8 mouse cellular contexts compared by ENCODE assay signal in genomic region chr2:21964027-21964605, GRCm38 (mm10).
DNase-seq lines count a peak whose midpoint lies in the region; ATAC-seq and TF ChIP-seq lines count a peak whose summit lies in the region.

No protein-coding gene starts in this region.

- H3K9ac ChIP-seq in forebrain, embryonic 13.5 days: peak overlapping the region; percentile 30
- no peak overlapping the region for H3K9ac ChIP-seq in limb, embryonic 11.5 days (ENCODE audit: low read length)
- H3K9ac ChIP-seq in lung, postnatal 0 days (replicated peaks; ENCODE audit: low read depth): no peak overlapping the region

- ATAC-seq in forebrain, embryonic 13.5 days: peak; percentile 97
- ATAC-seq in limb, embryonic 11.5 days (ENCODE audit: insufficient number of reproducible peaks, low FRiP score, low TSS enrichment, low read depth): peak; percentile 61
- ATAC-seq in lung, postnatal 0 days: no peak

- WGBS in heart, embryonic 10.5 days: under 1% methylated on average over 10 of the region's 10 CpGs
- WGBS in forebrain, embryonic 13.5 days: 2% methylated on average over 10 of the region's 10 CpGs
- 2% methylated on average over 10 of the region's 10 CpGs for WGBS in limb, embryonic 11.5 days
- WGBS in lung, postnatal 0 days: 1% methylated on average over 10 of the region's 10 CpGs

- intact Hi-C loops in heart, postnatal 25 days (cut with DNase I): no loop called here

- H3K27ac ChIP-seq in heart, embryonic 10.5 days: peak overlapping the region; percentile 78
- H3K27ac ChIP-seq in forebrain, embryonic 13.5 days: peak overlapping the region; percentile 82
- no peak overlapping the region for H3K27ac ChIP-seq in limb, embryonic 11.5 days (replicated peaks; ENCODE audit: low read depth, low read length)
- no peak overlapping the region for H3K27ac ChIP-seq in lung, postnatal 0 days (ENCODE audit: low read length)

- H3K4me3 ChIP-seq in heart, embryonic 10.5 days: peak overlapping the region; percentile 48
- H3K4me3 ChIP-seq in forebrain, embryonic 13.5 days: peak overlapping the region; percentile 21
- no peak overlapping the region for H3K4me3 ChIP-seq in limb, embryonic 11.5 days (ENCODE audit: low read depth, low read length)
- no peak overlapping the region for H3K4me3 ChIP-seq in lung, postnatal 0 days (ENCODE audit: low read depth, low read length)

- H3K27me3 ChIP-seq in heart, embryonic 10.5 days (ENCODE audit: insufficient read depth, poor library complexity, severe bottlenecking): no peaks in the 10 kb centered on the region
- no peaks in the 10 kb centered on the region for H3K27me3 ChIP-seq in forebrain, embryonic 13.5 days
- H3K27me3 ChIP-seq in limb, embryonic 11.5 days (ENCODE audit: control insufficient read depth, insufficient read depth, low read length): no peaks in the 10 kb centered on the region
- no peaks in the 10 kb centered on the region for H3K27me3 ChIP-seq in lung, postnatal 0 days (replicated peaks; ENCODE audit: insufficient read depth, low read length)

- H3K4me1 ChIP-seq in heart, embryonic 10.5 days: peaks cover 12% of the 10 kb centered on the region
- peaks cover 20% of the 10 kb centered on the region for H3K4me1 ChIP-seq in forebrain, embryonic 13.5 days
- peaks cover 6% of the 10 kb centered on the region; the same call in 1 of the 2 replicates for H3K4me1 ChIP-seq in limb, embryonic 11.5 days (ENCODE audit: control insufficient read depth, insufficient read depth, low read length)
- no peaks in the 10 kb centered on the region for H3K4me1 ChIP-seq in lung, postnatal 0 days (ENCODE audit: insufficient read depth, low read depth, low read length)

- peak; percentile 93 for DNase-seq in heart, embryonic 10.5 days (ENCODE audit: low spot score)
- DNase-seq in heart, postnatal 25 days (ENCODE audit: low spot score): no peak
- peak; percentile 93 for DNase-seq in MEL-GATA-1-ER (ENCODE audit: extremely low read depth, low read depth)
- DNase-seq in limb, embryonic 11.5 days (ENCODE audit: low spot score): peak; percentile 42
- peak; percentile 80 for DNase-seq in retina, embryonic 14.5 days (ENCODE audit: low spot score)
- DNase-seq in natural killer cell, adult 2 months (ENCODE audit: low spot score in 2 of 2): no peak
- no peak for DNase-seq in lung, postnatal 0 days (ENCODE audit: low spot score)

- no peak for TF ChIP-seq EP300 in lung, postnatal 0 days (IDR thresholded peaks at IDR 0.05)

- peak overlapping the region; percentile 55 for H3K4me2 ChIP-seq in forebrain, embryonic 13.5 days
- H3K4me2 ChIP-seq in limb, embryonic 11.5 days (ENCODE audit: low read depth, severe bottlenecking): peak overlapping the region; percentile 27
- no peak overlapping the region for H3K4me2 ChIP-seq in lung, postnatal 0 days (replicated peaks; ENCODE audit: low read depth, low read length)

- no peaks in the 10 kb centered on the region for H3K36me3 ChIP-seq in heart, embryonic 10.5 days
- H3K36me3 ChIP-seq in forebrain, embryonic 13.5 days (ENCODE audit: poor library complexity, severe bottlenecking): no peaks in the 10 kb centered on the region
- H3K36me3 ChIP-seq in limb, embryonic 11.5 days (ENCODE audit: control insufficient read depth, insufficient read depth, low read length): no peaks in the 10 kb centered on the region
- H3K36me3 ChIP-seq in lung, postnatal 0 days (ENCODE audit: insufficient read depth, low read length): no peaks in the 10 kb centered on the region

- no peaks in the 10 kb centered on the region for H3K9me3 ChIP-seq in heart, embryonic 10.5 days
- no peaks in the 10 kb centered on the region for H3K9me3 ChIP-seq in forebrain, embryonic 13.5 days (replicated peaks)
- no peaks in the 10 kb centered on the region for H3K9me3 ChIP-seq in limb, embryonic 11.5 days (ENCODE audit: control insufficient read depth, low read length)
- no peaks in the 10 kb centered on the region for H3K9me3 ChIP-seq in lung, postnatal 0 days (ENCODE audit: low read length)

- TF ChIP-seq CTCF in lung, postnatal 0 days (IDR thresholded peaks at IDR 0.05): no peak

Comparison
In these comparisons a context has a peak if more than half of its experiments do, and no peak if none do; other contexts are left out.
1. DNase-seq: peak in heart, embryonic 10.5 days (single experiment), MEL-GATA-1-ER (single experiment), limb, embryonic 11.5 days (single experiment) and retina, embryonic 14.5 days (single experiment); none in heart, postnatal 25 days (single experiment), natural killer cell, adult 2 months (0 of 2) and lung, postnatal 0 days (single experiment).
2. H3K27ac ChIP-seq: peak in heart, embryonic 10.5 days (single experiment) and forebrain, embryonic 13.5 days (single experiment); none in limb, embryonic 11.5 days (single experiment) and lung, postnatal 0 days (single experiment).
3. H3K4me3 ChIP-seq: peak in heart, embryonic 10.5 days (single experiment) and forebrain, embryonic 13.5 days (single experiment); none in limb, embryonic 11.5 days (single experiment) and lung, postnatal 0 days (single experiment).